Mouse (Mus musculus) macrophage (primary cell): Measurements from ENCODE around the gene Tex264. TPM values are rescaled to one million over a fixed set of nuclear protein-coding genes. Genes with fewer than 3 reads are reported as not detected.
"Not testable (repeated sequence)": the region's sequence is repeated elsewhere in the genome, so short reads cannot be mapped to it uniquely, and the experiment has no call there.

Experiments used
- H3K27ac ChIP-seq: fragments of 350-480 bp; formaldehyde crosslinking; 2 replicates; pipeline ENCODE4 v1.9.0; 2021
- H3K36me3 ChIP-seq: fragments of 350-480 bp; formaldehyde crosslinking; 2 replicates; pipeline ENCODE4 v1.9.0; 2021; ENCODE audit errors: inconsistent target
- H3K4me3 ChIP-seq: fragments of 350-480 bp; formaldehyde crosslinking; 2 replicates; pipeline ENCODE4 v1.9.0; 2021; ENCODE audit errors: inconsistent target
- H3K79me2 ChIP-seq: fragments of 350-480 bp; formaldehyde crosslinking; 2 replicates; pipeline ENCODE4 v1.9.0; 2021; ENCODE audit errors: inconsistent target
- WGBS: methylation state at CpG from one replicate; pipeline ENCODE4 v1.1.7; 2026; ENCODE audit warnings: inconsistent platforms; ENCODE audit not compliant: missing documents; 5-methylcytosine and 5-hydroxymethylcytosine counted together
- polyA plus RNA-seq: library from polyadenylated mRNA; stranded (reverse); fragments of 250-400 nt; gene quantifications from 3 replicates; pipeline ENCODE4 v1.2.4, GENCODE M21; 2018; ENCODE audit warnings: inconsistent platforms

Tex264 gene
- polyA plus RNA-seq, 1 experiment from 2014 or later: 91.7 TPM

DNA sequence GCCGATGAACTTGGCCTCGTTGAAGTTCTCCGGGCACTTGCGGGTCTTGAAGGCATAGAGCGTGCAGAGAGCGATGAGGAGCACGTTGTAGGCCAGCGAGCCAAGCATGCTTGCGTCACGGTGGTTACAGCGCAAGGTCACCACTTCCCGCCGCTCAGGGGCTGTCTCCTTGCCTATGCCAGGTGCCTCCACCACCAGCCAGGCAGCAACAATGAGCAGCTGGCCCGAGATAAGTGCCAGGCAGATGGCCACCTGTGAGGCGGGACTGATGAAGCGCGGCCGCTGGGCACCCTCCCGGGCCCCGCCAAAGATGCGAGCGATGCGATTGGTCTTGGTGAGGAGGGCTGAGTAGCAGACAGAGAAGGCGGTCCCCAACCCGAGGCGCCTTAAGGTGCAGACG lies 38.5 kb downstream of the Tex264 start:
- no peak overlapping the region for H3K4me3 ChIP-seq
- 70% methylated on average over 27 of the region's 27 CpGs for WGBS
- H3K79me2 ChIP-seq: no peaks in the 10 kb centered on the region
- H3K27ac ChIP-seq: no peak overlapping the region
- no peaks in the 10 kb centered on the region for H3K36me3 ChIP-seq

DNA sequence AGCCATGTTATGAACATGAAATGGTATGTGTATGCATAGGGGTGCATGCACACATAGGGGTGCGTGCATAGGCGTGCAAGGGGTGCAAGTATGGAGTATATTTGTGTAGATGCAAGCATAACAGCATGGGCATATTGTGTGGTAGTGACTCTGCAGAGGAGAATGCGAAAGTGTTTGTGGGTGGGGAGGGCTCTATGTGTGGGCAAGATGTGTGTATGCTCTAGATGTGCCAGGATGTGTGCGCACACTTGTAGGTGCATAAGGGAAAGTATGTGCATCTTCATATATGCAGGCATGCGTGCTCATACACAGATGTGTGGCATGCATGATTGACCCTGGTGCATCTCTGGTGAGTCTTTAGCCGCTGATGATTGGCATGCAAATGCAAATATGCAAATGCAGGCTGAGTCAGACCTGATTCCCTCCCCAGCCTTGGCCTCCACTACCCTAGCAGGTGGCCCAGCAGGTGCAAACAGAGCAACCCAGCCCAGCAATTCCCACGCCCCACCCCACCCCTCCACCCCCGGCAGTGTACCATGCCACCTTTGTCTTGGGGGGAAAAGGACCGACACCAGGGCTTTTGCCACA lies 39.9 kb downstream of the Tex264 start:
- Histone ChIP-seq H3K27ac (no peak overlapping the region), H3K4me3 (no peak overlapping the region), H3K79me2 (no peaks in the 10 kb centered on the region), H3K36me3 (no peaks in the 10 kb centered on the region)
- WGBS: 79% methylated on average over 8 of the region's 9 CpGs

DNA sequence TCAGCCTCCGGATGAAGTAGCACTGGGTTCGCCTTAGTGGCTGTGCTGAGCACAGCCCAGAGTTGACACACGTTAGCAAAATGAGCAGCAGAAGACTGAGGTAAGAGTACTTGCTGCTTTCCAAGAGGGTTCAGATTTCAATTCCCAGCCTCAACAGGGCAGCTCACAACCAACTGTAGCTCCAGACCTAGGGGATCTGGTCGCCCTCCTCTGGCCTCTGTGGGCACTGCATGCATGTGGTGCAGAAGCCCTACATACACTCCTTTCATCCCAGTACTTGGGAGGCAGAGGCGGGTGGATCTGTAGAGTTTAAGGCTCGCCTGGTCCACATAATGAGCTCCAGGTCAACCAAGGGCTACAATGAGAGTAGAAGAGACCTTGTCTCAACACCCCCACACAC lies 41.9 kb downstream of the Tex264 start:
- no peaks in the 10 kb centered on the region for H3K79me2 ChIP-seq
- no peak overlapping the region for H3K4me3 ChIP-seq
- 71% methylated on average over 6 of the region's 6 CpGs for WGBS
- no peak overlapping the region for H3K27ac ChIP-seq
- H3K36me3 ChIP-seq: no peaks in the 10 kb centered on the region

DNA sequence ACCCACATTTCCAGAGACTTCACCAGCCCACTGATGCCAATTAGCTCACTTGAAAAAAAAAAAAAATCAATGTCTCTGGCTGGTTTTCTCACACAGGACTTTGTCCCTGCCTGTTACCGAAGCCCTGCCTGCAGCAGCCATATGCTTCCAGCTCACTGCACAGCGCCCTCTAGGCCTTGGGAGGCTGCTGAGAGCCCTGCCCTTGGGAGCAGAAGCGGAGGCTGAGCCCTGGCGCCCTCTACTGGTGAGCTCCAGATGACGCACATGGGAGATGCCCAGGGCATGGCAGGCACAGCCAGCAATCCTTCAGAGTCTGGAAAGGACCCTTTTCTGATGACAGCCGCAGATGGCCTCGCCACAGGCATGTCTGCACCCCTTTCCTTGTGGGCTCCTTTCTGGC lies 42.6 kb downstream of the Tex264 start:
- H3K27ac ChIP-seq: no peak overlapping the region
- H3K36me3 ChIP-seq: no peaks in the 10 kb centered on the region
- no peak overlapping the region for H3K4me3 ChIP-seq
- WGBS: 31% methylated on average over 7 of the region's 7 CpGs
- no peaks in the 10 kb centered on the region for H3K79me2 ChIP-seq

DNA sequence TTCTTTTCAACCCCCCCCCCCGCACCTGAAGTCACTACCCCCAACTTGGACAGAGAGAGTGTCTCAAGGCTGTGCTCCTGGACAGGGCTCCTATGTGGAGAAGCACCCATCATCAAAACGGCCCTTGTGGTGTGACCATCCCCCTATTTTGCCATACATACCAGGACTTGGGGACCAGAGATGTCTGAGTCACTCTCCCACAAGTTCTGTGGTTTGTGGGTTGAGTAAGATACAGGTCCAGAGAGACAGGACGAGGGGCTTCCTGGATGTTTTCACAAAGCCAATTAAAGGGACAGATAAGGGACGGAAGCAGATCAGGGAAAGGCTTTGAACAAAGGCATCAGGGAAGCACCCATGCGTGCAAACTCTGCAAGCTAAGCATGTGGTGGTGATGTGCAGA lies 44.4 kb downstream of the Tex264 start:
- H3K27ac ChIP-seq: no peak overlapping the region
- no peaks in the 10 kb centered on the region for H3K36me3 ChIP-seq
- H3K79me2 ChIP-seq: no peaks in the 10 kb centered on the region
- 48% methylated on average over 5 of the region's 5 CpGs for WGBS
- H3K4me3 ChIP-seq: no peak overlapping the region

DNA sequence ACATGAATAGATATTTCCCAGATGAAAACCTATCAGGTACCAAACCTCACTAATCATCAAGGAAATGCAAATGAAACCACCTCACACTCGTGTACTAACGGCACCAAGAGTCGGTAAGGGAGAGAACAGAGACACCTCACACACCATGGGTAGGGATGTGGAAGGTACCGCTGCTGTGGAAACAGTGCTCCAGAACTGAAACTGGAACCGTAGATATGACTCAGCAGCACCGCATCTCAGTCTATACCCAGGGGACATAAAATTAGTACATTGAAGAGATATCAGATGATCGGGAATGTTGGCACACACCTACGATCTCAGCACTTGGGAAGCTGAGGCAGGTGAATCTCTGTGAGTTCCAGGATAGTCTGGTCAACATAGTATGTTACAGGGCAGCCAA lies 47.6 kb downstream of the Tex264 start:
- Histone ChIP-seq H3K36me3 (no peaks in the 10 kb centered on the region), H3K4me3 (no peak overlapping the region), H3K79me2 (no peaks in the 10 kb centered on the region), H3K27ac (no peak overlapping the region)
- whole genome bisulfite sequencing: 86% methylated on average over 8 of the region's 8 CpGs

DNA sequence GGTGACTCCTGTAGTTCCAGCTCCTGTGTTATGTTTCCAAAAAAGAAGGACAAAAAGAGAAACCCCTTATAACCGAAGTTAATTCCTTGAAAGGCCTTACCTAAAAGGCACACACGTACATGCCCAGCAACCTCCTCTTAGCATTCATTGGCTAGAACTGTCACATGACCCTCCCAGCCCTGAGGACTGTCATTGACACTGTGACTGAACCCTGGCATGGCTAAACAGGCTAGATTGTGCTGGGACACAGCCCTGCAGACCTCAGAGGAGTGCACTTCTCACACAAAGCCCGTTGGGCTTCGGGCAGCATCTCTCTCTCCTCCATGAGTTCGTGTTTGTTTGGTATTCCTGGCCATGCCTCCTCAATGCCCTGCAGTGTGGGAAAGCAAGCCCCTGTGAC lies 53.5 kb downstream of the Tex264 start:
- no peak overlapping the region for H3K4me3 ChIP-seq
- no peaks in the 10 kb centered on the region for H3K79me2 ChIP-seq
- H3K27ac ChIP-seq: no peak overlapping the region
- no peaks in the 10 kb centered on the region for H3K36me3 ChIP-seq
- WGBS: 67% methylated on average over 5 of the region's 5 CpGs

DNA sequence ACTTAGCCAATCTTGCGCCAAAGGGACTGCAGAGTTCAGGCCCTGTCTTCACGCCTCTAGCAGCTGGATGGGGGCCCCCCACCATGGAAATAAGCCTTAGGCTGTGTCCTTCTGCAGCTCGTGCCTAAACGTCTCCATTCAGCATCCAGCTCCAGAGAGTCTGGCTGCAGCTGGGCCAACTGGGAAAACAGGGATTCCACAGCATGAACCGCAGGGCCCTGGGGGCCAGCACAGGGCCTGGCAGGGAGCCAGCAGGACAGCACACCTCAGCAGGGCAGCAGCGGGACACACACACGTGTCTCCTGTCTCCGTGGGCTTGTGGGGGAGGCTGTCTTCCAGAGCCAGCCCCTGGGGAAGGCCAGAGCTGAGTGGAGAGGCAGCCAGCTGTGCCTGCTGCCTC lies 57.9 kb downstream of the Tex264 start:
- H3K36me3 ChIP-seq, H3K27ac ChIP-seq, H3K4me3 ChIP-seq, H3K79me2 ChIP-seq: not testable (repeated sequence)
- WGBS: 48% methylated on average over 6 of the region's 8 CpGs

DNA sequence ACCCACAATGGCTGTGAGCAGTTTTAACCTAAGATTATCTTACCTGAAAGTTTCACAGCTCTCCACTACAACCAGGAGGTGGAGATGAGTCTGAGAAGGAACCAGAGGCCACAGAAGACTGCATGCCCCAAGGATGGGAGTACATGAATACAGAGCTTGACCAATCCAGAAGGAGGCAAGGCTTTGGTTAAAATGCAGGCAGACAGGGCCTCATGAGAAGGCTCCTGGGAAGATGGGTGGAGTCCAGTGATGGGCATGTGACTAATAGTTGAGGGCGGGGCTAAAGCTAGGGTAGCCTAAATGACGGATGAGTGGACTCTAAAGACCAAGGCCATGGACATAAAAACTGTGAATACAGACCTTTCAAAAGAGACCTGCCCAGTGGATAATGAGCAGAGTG lies 59.4 kb downstream of the Tex264 start, which contains the start of gene Iqcf6:
Gene Iqcf6 (plus strand): TSS at position 301 of the 400 bp plus-strand sequence.
- H3K36me3 ChIP-seq: no peaks in the 10 kb centered on the region
- no peaks in the 10 kb centered on the region for H3K79me2 ChIP-seq
- H3K4me3 ChIP-seq: no peak within 1 kb of the TSS
- no peak within 1 kb of the TSS for H3K27ac ChIP-seq
- 74% methylated on average over 2 of the region's 2 CpGs for WGBS

DNA sequence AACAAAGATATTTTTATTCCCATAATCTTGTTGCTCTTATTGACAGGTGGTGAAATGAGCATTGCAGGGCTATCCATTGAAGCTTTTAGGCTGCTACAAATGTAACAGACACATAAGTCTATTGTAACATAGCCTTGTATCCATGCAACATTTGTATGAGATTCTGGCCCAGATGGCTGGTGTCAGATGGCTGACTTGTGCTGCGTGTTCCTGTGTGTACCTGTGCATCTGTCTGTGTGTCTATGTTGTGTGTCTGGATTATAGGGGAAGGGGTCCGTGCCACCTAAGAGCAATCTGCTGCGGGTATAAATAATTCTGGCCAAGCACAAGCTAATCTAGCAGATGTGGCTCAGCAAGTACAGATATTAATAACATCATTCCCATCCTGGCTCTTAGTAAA lies 68.2 kb downstream of the Tex264 start:
- Histone ChIP-seq H3K79me2 (no peaks in the 10 kb centered on the region), H3K4me3 (no peak overlapping the region), H3K27ac (no peak overlapping the region), H3K36me3 (no peaks in the 10 kb centered on the region)
- WGBS: 92% methylated on average over 3 of the region's 3 CpGs

DNA sequence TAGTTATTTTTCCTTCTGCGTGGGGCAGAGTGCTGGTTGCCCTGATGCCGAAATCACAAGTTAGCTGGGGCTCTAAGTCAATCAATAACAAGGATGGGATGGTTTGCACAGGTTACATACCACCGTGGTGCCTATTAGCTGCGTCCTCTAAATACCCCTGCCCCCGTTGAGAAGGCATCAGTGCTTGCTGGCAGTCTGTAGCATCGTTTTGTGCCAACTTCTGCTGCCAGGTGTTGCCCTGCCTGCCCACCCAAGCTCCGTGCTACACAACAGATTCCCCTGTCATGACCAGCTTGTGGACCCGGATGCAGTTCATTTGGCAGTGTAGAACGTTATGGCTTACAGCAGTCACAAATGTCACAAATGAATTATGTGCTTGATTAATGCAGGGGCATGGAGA lies 69.4 kb downstream of the Tex264 start:
- WGBS: 89% methylated on average over 9 of the region's 9 CpGs
- Histone ChIP-seq H3K27ac (no peak overlapping the region), H3K4me3 (no peak overlapping the region)

DNA sequence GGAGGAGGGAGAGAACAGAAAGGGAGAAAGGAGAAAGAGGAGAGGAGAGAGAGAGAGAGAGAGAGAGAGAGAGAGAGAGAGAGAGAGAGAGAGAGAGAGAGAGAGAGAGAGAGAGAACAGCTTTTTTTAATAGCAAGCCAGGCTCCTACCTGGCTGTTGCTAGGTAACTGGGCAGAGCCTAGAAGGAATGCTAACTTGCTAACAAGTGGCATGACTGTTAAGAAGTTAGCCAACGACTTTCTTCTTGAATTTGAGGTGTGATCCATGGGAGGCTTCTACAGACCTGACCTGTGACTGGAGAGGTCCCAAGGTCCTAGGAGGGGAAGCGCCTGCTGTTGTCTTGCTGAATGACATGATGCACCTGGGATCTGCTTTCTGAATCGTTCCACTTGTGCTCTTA lies 71.1 kb downstream of the Tex264 start:
- Histone ChIP-seq H3K4me3 (no peak overlapping the region), H3K27ac (no peak overlapping the region), H3K36me3 (no peaks in the 10 kb centered on the region), H3K79me2 (no peaks in the 10 kb centered on the region)
- 66% methylated on average over 3 of the region's 3 CpGs for whole genome bisulfite sequencing

More for the DNA sequence above, 69.4 kb downstream of the Tex264 start:
- Histone ChIP-seq H3K36me3 (no peaks in the 10 kb centered on the region), H3K79me2 (no peaks in the 10 kb centered on the region)

DNA sequence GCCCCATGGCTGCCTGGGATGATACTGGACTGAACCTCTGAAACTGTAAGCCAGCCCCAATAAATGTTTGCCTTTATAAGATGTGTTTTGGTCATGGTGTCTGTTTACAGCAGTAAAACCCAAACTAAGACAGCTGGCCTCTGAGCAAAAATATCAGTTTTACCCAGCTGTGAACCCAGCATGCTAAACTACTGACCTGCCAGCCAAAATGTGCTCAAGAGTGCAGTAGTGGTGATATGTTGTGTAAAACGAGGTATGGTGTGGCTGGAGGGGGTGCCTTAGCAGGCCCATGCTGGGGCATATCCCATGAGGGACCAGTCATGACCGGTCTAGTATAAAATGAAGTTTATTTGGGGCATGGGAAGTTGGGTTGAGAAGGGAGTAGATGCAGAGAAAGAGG lies 71.8 kb downstream of the Tex264 start:
- H3K79me2 ChIP-seq: no peaks in the 10 kb centered on the region
- WGBS: 71% methylated on average over 2 of the region's 2 CpGs
- no peak overlapping the region for H3K4me3 ChIP-seq
- H3K27ac ChIP-seq: no peak overlapping the region
- no peaks in the 10 kb centered on the region for H3K36me3 ChIP-seq

DNA sequence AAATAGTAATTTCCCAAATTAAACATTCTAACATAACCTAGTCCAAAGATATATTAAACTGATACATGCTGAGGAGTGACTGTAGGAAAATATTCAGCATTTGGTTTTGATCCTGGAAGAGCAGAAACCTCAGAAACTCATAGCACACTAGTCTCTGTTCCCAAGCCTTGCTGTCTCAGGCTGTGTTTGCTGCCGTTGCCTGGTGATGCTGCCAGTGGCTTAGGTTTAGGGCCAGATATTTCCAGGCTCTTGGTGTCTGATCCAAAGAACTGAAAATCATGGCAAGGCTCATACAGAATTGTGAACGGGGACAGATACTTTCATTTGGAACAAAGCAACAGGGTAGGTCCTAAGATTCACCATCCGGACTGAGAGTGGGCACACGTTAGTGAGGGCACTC lies 75.0 kb downstream of the Tex264 start:
- WGBS: 91% methylated on average over 4 of the region's 4 CpGs
- Histone ChIP-seq H3K27ac (no peak overlapping the region), H3K79me2 (no peaks in the 10 kb centered on the region), H3K36me3 (no peaks in the 10 kb centered on the region), H3K4me3 (no peak overlapping the region)
